Mouse (Mus musculus) kidney, postnatal 0 days (tissue): ENCODE measurements around the gene Arl4a. TPM values are rescaled to one million over a fixed set of nuclear protein-coding genes. Genes with fewer than 3 reads are reported as not detected.
A peak's percentile ranks its signal among the peaks of the same experiment; 100 is the strongest.

Experiments
- ATAC-seq: fragments of 200-750 bp; cut with Nextera tagmentation; replicated peaks from 2 replicates; pipeline ENCODE4 v1.8.0; 2017; ENCODE audit warnings: low read depth, moderate number of reproducible peaks, moderate TSS enrichment, moderate library complexity; ENCODE audit not compliant: low FRiP score
- DNase-seq: peaks from one replicate; pipeline ENCODE4 v3.0.0-alpha.2; 2016; ENCODE audit warnings: low spot score
- H3K27ac ChIP-seq: fragments of 300-500 bp; sonication (generic); 2 replicates; pipeline ENCODE4 v1.5.1; 2014; ENCODE audit warnings: mild to moderate bottlenecking
- H3K27me3 ChIP-seq: fragments of 300-500 bp; sonication (generic); 2 replicates; pipeline ENCODE4 v1.6.1; 2014; ENCODE audit warnings: low read length, mixed read lengths; ENCODE audit not compliant: insufficient read depth
- H3K36me3 ChIP-seq: fragments of 300-500 bp; sonication (generic); 2 replicates; pipeline ENCODE4 v1.6.1; 2014; ENCODE audit warnings: low read length, mixed read lengths; ENCODE audit not compliant: insufficient read depth
- H3K4me1 ChIP-seq: fragments of 300-500 bp; sonication (generic); replicated peaks from 2 replicates; pipeline ENCODE4 v1.6.1; 2014; ENCODE audit warnings: antibody characterized with exemption, low read length, mixed read lengths; ENCODE audit not compliant: insufficient read depth
- H3K4me2 ChIP-seq: fragments of 300-500 bp; sonication (generic); 2 replicates; pipeline ENCODE4 v1.6.1; 2014; ENCODE audit warnings: mild to moderate bottlenecking, low read length, moderate library complexity, mixed read lengths
- H3K4me3 ChIP-seq: fragments of 300-500 bp; sonication (generic); replicated peaks from 2 replicates; pipeline ENCODE4 v1.5.1; 2014; ENCODE audit warnings: low read depth, low read length
- H3K9ac ChIP-seq: fragments of 300-500 bp; sonication (generic); 2 replicates; pipeline ENCODE4 v1.6.1; 2014; ENCODE audit warnings: low read depth, low read length
- H3K9me3 ChIP-seq: fragments of 300-500 bp; sonication (generic); replicated peaks from 2 replicates; pipeline ENCODE4 v1.6.1; 2016; ENCODE audit warnings: low read length, inconsistent platforms, mixed read lengths
- CTCF ChIP-seq: IDR thresholded peaks from 2 replicates; pipeline ENCODE4 v1.5.1; 2016; ENCODE audit warnings: antibody characterized with exemption, low read depth, mild to moderate bottlenecking, moderate library complexity
- WGBS: fragments of 180-500 bp; shearing (Covaris S2); extraction: QIAGEN DNeasy Blood & Tissue Kit; methylation state at CpG from one replicate; pipeline ENCODE4 v1.1.7; 2014; 5-methylcytosine and 5-hydroxymethylcytosine counted together
- polyA plus RNA-seq: library from polyadenylated mRNA; unstranded; fragments of >200 nt; fragmentation: Nextera tagmentation; extraction: Ambion mirVana; gene quantifications from 2 replicates; pipeline ENCODE4 v1.2.1, GENCODE M21; 2015

Gene Arl4a
- polyA plus RNA-seq, 1 experiment from 2014 or later: 65.3 TPM

GRCm38 (mm10) chr12:40043816-40044585 lies 6.2 kb upstream of the Arl4a start:
- H3K27ac ChIP-seq: no peak overlapping the region
- no peak overlapping the region for H3K4me2 ChIP-seq
- no peak overlapping the region for H3K4me3 ChIP-seq
- H3K36me3 ChIP-seq: no peaks in the 10 kb centered on the region
- ATAC-seq: no peak
- H3K9ac ChIP-seq: no peak overlapping the region
- H3K27me3 ChIP-seq: no peaks in the 10 kb centered on the region
- WGBS: 78% methylated on average over 8 of the region's 8 CpGs
- H3K4me1 ChIP-seq: no peaks in the 10 kb centered on the region
- no peak for TF ChIP-seq CTCF
- DNase-seq: no peak
- H3K9me3 ChIP-seq: no peaks in the 10 kb centered on the region

- no peak overlapping the region for H3K4me2 ChIP-seq
- H3K4me1 ChIP-seq: no peaks in the 10 kb centered on the region
- no peaks in the 10 kb centered on the region for H3K27me3 ChIP-seq
- TF ChIP-seq CTCF: peak; percentile 73
- peak; percentile 71 for DNase-seq
- H3K9ac ChIP-seq: no peak overlapping the region
- ATAC-seq: no peak
- no peaks in the 10 kb centered on the region for H3K9me3 ChIP-seq
- no peaks in the 10 kb centered on the region for H3K36me3 ChIP-seq
- no peak overlapping the region for H3K27ac ChIP-seq
- no peak overlapping the region for H3K4me3 ChIP-seq
Observed at GRCm38 (mm10) chr12:40040067-40040466, 2.2 kb upstream of the Arl4a start.

GRCm38 (mm10) chr12:40037226-40037813 lies 505 bp downstream of the Arl4a start:
- Histone ChIP-seq H3K4me1 (no peaks in the 10 kb centered on the region; the same call in 1 of the 2 replicates), H3K4me2 (peak overlapping the region; percentile 80), H3K27me3 (no peaks in the 10 kb centered on the region), H3K9me3 (no peaks in the 10 kb centered on the region), H3K4me3 (peak overlapping the region; percentile 87), H3K9ac (peak overlapping the region; percentile 80), H3K36me3 (no peaks in the 10 kb centered on the region), H3K27ac (peak overlapping the region; percentile 87)
- DNase-seq: peak; percentile 98
- WGBS: under 1% methylated on average over 60 of the region's 60 CpGs
- peak; percentile 68 for TF ChIP-seq CTCF
- ATAC-seq: peak; percentile 98

GRCm38 (mm10) chr12:40036666-40037065 lies 1.2 kb downstream of the Arl4a start:
- Histone ChIP-seq H3K27me3 (no peaks in the 10 kb centered on the region), H3K27ac (peak overlapping the region; percentile 75), H3K4me2 (peak overlapping the region; percentile 80), H3K9me3 (no peaks in the 10 kb centered on the region), H3K4me3 (peak overlapping the region; percentile 87), H3K9ac (peak overlapping the region; percentile 80), H3K36me3 (no peaks in the 10 kb centered on the region), H3K4me1 (no peaks in the 10 kb centered on the region; the same call in 1 of the 2 replicates)
- DNase-seq (peak; percentile 54), ATAC-seq (no peak)
- 3% methylated on average over 11 of the region's 11 CpGs for WGBS
- no peak for TF ChIP-seq CTCF

GRCm38 (mm10) chr12:40035506-40035905 lies 2.3 kb downstream of the Arl4a start:
- Histone ChIP-seq H3K9me3 (no peaks in the 10 kb centered on the region), H3K27me3 (no peaks in the 10 kb centered on the region), H3K27ac (no peak overlapping the region), H3K4me1 (no peaks in the 10 kb centered on the region; the same call in 1 of the 2 replicates), H3K36me3 (no peaks in the 10 kb centered on the region), H3K4me3 (peak overlapping the region; percentile 87; the same call in 1 of the 2 replicates), H3K9ac (no peak overlapping the region), H3K4me2 (peak overlapping the region; percentile 80)
- no peak for ATAC-seq
- DNase-seq: no peak
- 83% methylated on average over 4 of the region's 4 CpGs for WGBS
- no peak for TF ChIP-seq CTCF

GRCm38 (mm10) chr12:40029201-40029600 lies 8.6 kb downstream of the Arl4a start:
- no peak overlapping the region for H3K4me2 ChIP-seq
- DNase-seq (no peak), ATAC-seq (no peak)
- no peaks in the 10 kb centered on the region for H3K27me3 ChIP-seq
- H3K9me3 ChIP-seq: no peaks in the 10 kb centered on the region
- no peak for TF ChIP-seq CTCF
- no peaks in the 10 kb centered on the region; the same call in 1 of the 2 replicates for H3K4me1 ChIP-seq
- no peak overlapping the region for H3K27ac ChIP-seq
- H3K36me3 ChIP-seq: no peaks in the 10 kb centered on the region
- H3K9ac ChIP-seq: no peak overlapping the region
- WGBS: 68% methylated on average over 4 of the region's 4 CpGs
- H3K4me3 ChIP-seq: no peak overlapping the region
